Mouse (Mus musculus): Measurements from ENCODE around the gene Cxcr5.
A peak's percentile ranks its signal among the peaks of the same experiment; 100 is the strongest.
"Not testable (repeated sequence)": the region's sequence is repeated elsewhere in the genome, so short reads cannot be mapped to it uniquely, and the experiment has no call there.

Gene Cxcr5

DNA sequence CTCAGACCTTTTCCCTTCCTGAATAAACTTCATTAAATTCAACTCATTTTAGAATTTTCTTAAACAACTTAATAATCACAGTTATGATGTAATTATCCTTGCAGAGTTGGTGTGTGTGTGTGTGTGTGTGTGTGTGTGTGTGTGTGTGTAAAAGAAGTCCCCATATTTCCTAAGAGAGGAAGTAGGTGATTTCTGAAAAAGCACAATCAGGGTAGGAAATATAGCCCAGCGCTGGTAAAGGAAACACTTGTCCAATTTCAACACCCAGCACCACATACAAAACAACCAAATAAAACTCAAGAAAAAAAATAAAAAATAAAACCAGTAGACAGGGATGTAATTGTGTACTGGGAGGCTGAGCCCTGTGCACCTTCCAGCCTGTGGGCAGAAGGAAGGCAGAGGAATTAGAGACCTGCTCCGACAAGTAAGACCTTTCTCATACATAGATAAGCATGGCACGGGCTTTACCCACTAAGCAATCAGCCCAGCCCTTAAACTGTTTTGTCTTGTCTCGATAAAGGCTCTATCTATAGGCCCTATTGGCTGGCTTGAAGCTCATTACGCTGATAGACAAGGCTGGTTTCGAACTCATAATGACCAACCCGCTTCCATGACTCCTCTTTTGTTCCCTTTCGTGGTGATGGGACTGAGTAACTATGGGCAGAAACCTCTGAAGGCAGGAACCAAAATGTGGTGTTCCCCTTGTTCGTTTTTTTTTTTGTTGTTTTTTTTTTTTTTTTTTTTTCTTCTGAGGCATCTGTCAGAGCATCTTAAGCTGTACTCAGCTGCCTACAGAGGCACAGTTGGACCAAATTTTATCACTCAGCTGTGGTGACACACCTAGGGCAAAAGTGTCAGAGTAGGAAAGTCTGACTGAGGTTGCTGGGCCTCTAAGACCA is 25.8 kb upstream of the Cxcr5 start:
- DNase-seq: no peak

DNA sequence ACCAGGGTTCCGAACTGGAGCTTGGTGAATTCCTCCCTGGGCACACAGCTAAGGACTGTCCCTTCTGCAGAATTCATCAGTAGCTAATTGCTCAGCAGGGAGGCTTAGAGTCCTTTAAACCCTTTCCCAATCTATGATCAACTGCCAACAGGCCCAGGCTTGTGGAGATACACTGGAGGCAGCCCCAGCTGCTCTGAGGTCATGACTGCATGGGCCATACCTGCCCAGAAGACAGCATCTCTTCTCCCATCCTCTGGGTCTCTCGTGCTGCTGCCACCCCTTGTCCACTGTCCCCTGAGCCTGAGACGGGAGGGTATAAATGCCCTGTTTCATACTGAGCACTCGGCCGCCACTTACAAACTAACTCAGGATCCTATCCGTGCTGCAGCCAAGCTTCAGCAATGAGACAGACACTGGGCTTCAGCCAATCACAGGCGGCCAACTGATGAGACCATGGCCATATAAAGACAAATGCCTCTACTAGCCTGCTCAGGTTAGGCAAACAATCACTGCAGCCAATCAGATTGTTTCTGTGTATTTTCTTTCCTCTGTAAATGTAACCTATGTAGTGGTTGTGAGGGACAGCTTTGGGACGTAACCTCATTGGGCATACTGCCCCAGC is 25.1 kb upstream of the Cxcr5 start:
- no peak for DNase-seq

GRCm38 (mm10) chr9:44582390-44582789 is 20.7 kb upstream of the Cxcr5 start:
- DNase-seq: no peak

DNA sequence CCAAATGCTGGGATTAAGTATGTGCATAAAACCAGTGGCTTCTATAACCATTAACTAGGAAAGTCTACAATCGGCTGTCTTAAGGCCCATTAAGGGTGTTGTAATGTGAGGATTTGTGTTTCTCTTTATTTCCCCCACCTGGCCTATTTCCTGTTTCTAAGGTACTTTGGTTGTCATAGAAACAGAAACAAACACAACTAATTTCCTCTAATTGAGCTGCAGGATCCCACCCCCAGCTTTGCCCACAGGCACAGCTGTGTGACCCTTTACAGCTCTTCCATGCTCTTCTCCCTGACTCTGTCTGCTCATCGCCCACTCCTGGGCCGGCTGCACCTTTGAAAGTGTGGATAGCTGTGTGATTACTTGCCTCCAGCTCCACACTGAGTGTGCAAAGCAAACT is 19.7 kb upstream of the Cxcr5 start:
- no peak for DNase-seq

DNA sequence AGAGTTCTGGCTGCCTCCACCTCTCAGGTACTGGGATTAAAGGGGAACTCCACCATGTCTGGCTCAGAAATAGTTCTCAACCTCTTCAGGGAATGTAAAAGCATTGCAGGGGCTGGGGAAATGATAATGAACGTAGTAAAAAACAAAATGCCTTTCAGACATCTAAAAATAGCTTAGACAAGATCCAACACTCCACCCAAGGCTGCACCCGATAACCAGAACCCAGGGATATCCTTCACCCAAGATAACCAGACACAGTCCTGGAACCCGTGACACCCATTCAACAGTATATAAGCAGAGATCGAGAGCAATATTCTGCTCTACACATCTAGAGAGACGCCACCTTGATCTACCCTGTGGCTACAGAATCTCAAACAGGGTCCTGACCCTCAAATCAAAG is 18.4 kb upstream of the Cxcr5 start:
- DNase-seq: no peak

GRCm38 (mm10) chr9:44579392-44579791 is 17.7 kb upstream of the Cxcr5 start:
- no peak for DNase-seq

GRCm38 (mm10) chr9:44576046-44576445 is 14.4 kb upstream of the Cxcr5 start:
- not testable (repeated sequence) for DNase-seq

DNA sequence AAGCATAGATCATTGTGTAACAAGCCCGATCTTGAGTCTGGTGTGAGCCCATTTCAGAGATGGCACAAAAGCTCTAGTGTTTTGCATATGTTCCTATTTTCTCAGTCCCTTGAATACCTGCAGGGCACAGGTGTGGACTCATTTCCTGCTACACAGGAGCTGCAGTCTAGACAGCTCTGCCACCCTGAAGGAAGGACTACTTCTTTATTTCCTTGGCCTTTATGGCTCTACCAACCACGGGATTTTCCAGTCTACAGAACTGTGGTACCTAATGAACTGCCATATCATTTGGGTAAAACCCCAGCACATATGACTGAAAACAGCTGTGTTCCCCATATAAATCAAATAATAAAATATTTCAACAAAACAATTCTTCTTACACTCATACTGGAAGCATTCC is 13.4 kb upstream of the Cxcr5 start:
- no peak for DNase-seq

DNA sequence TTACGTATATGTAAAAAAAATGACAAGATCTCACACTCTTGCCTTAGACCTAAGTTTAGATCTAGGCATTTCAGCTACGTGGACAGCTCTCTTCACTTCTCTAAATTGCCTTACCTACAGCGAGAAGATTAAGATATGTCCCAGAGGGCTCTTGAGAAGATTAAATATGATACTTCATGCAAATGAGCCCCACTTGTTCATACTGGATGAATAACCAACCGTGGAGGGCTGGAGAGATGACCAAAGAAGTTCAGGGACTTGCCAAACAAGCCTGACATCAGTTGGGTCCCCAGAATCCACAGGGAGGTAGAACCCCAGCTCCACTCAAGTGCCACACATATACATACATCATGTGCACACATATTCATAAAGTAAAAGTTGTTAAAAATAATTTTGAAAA is 11.6 kb upstream of the Cxcr5 start:
- no peak for DNase-seq

- DNase-seq: no peak
Observed at GRCm38 (mm10) chr9:44570939-44571382, 9.3 kb upstream of the Cxcr5 start.

GRCm38 (mm10) chr9:44568083-44568455 is 6.4 kb upstream of the Cxcr5 start:
- DNase-seq: no peak

DNA sequence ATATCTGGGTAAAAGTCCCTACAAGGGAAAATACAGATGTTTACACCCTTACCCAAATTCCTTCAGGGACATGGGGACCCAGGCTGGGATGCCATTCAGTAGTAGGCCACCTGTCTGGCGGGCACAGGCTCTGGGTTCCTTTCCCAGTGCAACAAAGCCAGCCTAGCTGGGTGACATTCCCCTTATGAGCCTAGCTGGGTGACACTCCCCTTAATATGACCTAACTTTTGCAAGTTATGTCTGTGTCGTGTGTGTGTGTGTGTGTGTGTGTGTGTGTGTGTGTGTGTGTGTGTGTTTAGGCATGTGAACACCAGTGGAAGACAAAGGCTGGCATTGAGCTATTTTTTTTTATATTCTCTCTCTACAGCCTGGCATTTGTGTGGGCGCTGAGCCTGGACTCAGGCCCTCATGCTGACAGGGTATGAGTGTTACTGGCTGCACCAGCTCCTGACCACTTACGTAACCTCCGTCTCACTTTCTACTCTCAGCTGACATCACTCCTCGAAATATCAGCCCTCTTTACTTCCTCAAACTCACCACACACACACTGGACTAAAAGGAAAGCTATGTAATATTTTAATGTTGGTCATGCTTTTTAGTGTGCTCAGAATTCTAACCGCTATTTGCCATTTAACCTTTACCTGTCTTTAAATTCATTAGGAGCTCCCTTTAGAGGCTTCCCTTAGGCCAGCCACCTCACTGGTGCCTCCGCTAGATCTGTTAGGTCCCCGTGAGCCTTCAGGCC is 5.8 kb upstream of the Cxcr5 start:
- peak; percentile 68 for DNase-seq

DNA sequence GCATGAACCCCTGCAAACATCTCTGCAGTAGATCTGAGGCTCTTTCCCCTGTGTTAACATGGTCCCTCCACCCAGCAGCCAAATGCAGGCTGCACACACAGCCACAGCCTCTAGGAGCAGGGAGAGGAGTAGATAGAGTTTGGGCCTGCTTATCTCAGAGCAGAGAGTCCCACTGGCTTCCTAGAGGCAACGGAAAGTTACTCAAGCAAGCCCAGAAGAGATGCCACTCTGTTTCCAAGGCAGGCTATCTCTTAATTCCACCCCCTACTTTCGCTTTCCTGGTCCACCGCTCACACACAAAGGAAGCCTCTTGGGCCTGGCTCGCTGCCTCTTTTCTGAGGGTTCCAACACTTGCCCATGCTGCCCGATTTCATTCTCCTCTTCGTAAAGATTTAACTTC is 3.7 kb upstream of the Cxcr5 start:
- DNase-seq: no peak

DNA sequence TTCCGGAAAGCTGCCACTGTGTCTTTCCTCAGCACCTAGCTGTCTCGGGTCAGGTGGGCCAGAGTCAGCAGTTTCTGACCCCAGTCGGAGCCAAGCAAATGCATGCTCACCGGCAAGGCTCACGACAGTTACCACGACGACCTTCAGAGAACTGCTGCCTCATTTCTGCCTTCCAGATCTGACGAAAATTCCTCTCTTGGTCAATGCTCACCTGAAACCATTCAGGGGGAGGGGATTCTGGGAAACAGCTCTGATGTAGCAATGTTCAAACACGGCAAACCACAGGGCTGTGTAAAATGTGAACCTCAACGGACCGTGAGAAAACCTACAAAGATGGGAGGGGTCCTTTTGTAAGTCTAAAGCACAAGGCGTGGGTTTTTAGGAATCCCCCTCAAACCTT is 1.3 kb upstream of the Cxcr5 start:
- no peak for DNase-seq

- no peak for DNase-seq
Observed at GRCm38 (mm10) chr9:44552161-44552560, 9.5 kb downstream of the Cxcr5 start.

DNA sequence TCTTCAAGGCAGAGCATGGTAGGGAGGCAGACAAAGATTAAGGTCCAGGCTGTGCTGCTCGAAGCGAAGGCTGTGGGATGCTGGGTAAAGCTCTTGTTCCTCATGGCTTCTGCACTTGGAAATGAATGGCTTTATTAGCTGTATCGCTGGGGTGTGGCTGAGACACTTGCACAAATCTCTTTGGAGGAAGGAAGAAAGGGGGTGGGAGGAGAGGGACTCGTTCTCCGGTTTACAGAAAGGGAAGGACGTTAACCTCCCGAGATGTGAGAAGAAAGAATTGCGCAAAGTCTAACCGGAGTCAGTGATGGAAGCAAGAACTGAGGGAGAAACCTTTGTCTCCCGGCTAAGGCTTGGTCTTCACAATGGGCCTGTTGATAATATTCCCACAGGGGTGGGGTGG is 10.5 kb downstream of the Cxcr5 start:
- no peak for DNase-seq

DNA sequence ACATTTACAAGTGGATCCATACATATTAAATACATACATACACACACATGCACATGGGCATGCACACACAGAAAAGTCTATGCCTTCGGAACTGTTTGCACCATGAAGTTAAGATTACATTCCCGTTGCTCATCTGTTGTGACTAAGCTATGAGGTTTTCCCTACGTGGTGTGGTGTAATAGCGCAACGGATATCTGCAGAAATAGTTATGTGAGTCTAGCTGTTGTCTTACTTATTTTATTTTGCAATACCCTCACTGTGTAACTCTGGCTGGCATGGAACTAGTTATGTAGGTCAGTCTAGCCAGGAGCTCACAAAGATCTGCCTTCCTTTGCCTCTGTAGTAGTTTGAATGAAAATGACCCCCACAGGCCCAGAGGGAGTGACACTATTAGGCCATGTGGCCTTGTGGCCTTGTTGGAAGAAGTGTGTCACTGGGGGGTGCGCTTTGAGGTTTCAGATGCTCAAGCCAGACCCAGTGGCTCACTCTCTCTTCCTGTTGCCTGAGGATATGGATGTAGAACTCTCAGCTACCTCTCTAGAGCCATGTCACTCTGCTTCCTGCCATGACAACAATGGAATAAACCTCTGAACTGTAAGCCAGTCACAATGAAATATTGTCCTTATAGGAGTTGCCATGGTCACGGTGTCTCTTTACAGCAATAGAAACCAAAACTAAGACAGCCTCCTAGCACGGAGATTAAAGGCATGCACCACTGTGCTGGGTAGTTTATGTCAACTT is 13.1 kb downstream of the Cxcr5 start:
- DNase-seq: no peak

DNA sequence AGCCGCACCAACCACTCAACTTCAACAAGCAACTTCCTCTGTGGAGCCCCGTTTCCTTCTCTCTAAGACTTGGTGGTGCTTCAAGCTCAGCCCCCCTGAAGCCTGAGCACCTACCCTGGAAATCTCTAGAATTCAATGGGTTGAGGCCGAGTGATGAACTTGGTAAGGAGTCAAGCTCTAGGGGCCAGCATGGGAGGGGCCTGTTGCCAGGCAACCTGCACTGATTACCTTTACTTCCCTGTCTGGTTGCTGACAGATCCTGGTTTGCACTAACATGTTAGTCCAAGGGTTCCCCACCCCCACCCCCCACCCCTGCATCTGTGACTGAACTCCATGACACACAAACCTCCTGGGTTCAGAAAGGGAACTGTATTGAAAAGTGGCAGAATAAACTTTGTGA is 16.7 kb downstream of the Cxcr5 start:
- DNase-seq: no peak

- DNase-seq: no peak
Observed at GRCm38 (mm10) chr9:44542364-44542763, 19.3 kb downstream of the Cxcr5 start.

- DNase-seq: no peak
Observed at GRCm38 (mm10) chr9:44540676-44541075, 21.0 kb downstream of the Cxcr5 start.

- no peak for DNase-seq
Observed at GRCm38 (mm10) chr9:44539816-44540421, 21.8 kb downstream of the Cxcr5 start.

- DNase-seq: no peak
Observed at GRCm38 (mm10) chr9:44537625-44538301, 23.9 kb downstream of the Cxcr5 start.
